In genomic region chr2:48545679-48546078, GRCm38 (mm10) we compare ENCODE assay signal across 15 mouse cellular contexts.
"Had no signal": no experiment of that assay in that cellular context is flagged by ENCODE, and none has a peak within 500 bp of the region (broad histone marks: within the 10 kb centered on the region; RNA-seq: fewer than 3 reads in every experiment).

No protein-coding gene starts in this region.

- ATAC-seq: liver, embryonic 12.5 days; midbrain, embryonic 15.5 days had no signal

- DNase-seq: kidney, adult 11 months; kidney, adult 8-10 months; kidney, postnatal 10 days; kidney, postnatal 36 days; liver; lung, adult 18-20 months; lung, postnatal 10 days; lung, postnatal 36 days; retina, postnatal 1 day; right cerebral cortex, postnatal 25 days; spleen, adult 18-20 months; thymus, adult 18-20 months; thymus, postnatal 36 days had no signal
